ENCODE assay signal across 24 mouse cellular contexts in genomic region chr14:24203210-24203609, GRCm38 (mm10).
"Had no signal": no experiment of that assay in that cellular context is flagged by ENCODE, and none has a peak within 500 bp of the region (broad histone marks: within the 10 kb centered on the region; RNA-seq: fewer than 3 reads in every experiment).

No protein-coding gene starts in this region.

- H3K27me3 ChIP-seq: heart, embryonic 13.5 days; heart, embryonic 15.5 days; intestine, embryonic 15.5 days; limb, embryonic 12.5 days had no signal

- H3K9me3 ChIP-seq: heart, embryonic 13.5 days; heart, embryonic 15.5 days; intestine, embryonic 15.5 days; limb, embryonic 10.5 days; limb, embryonic 12.5 days; liver, embryonic 13.5 days; liver, embryonic 15.5 days had no signal

- ATAC-seq: forebrain, embryonic 16.5 days; hindbrain, embryonic 16.5 days; inflammation-experienced regulatory T-cells, adult 6 months; intestine, embryonic 15.5 days; intestine, postnatal 0 days; liver, postnatal 0 days had no signal

- H3K36me3 ChIP-seq: heart, embryonic 15.5 days; intestine, embryonic 15.5 days; liver, embryonic 13.5 days; liver, embryonic 15.5 days had no signal

- DNase-seq: gastrocnemius, adult 2 months; gastrocnemius, postnatal 10 days; gastrocnemius, postnatal 25 days; heart, adult 18-20 months; heart, postnatal 4 days; kidney, postnatal 4 days; liver; liver, embryonic 13.5 days; liver, postnatal 0 days had no signal

- H3K27ac ChIP-seq: gastrocnemius, adult 2 months; heart, embryonic 13.5 days; heart, embryonic 15.5 days; hindbrain, embryonic 14.5 days; intestine, embryonic 15.5 days; kidney, postnatal 0 days; left cerebral cortex, adult 2 months; limb, embryonic 10.5 days; limb, embryonic 12.5 days; liver, embryonic 13.5 days; liver, embryonic 15.5 days had no signal

- H3K9ac ChIP-seq: heart, embryonic 13.5 days; heart, embryonic 15.5 days; hindbrain, embryonic 14.5 days; intestine, embryonic 15.5 days; limb, embryonic 12.5 days; liver, embryonic 13.5 days; liver, embryonic 15.5 days; liver, postnatal 0 days had no signal

- H3K4me2 ChIP-seq: heart, embryonic 11.5 days; heart, embryonic 13.5 days; heart, embryonic 15.5 days; hindbrain, embryonic 14.5 days; intestine, embryonic 15.5 days; limb, embryonic 12.5 days; liver, embryonic 11.5 days; liver, embryonic 13.5 days; liver, embryonic 15.5 days had no signal

- H3K4me3 ChIP-seq: gastrocnemius, adult 2 months; heart, embryonic 13.5 days; heart, embryonic 15.5 days; intestine, embryonic 15.5 days; left cerebral cortex, adult 2 months; limb, embryonic 10.5 days; limb, embryonic 12.5 days; liver, embryonic 13.5 days; liver, embryonic 15.5 days had no signal
